Mouse (Mus musculus) left cerebral cortex, postnatal 10 days (tissue): ENCODE measurements around the gene Iars. TPM values are rescaled to one million over a fixed set of nuclear protein-coding genes. Genes with fewer than 3 reads are reported as not detected.
"Not testable (repeated sequence)": the region's sequence is repeated elsewhere in the genome, so short reads cannot be mapped to it uniquely, and the experiment has no call there.

ENCODE experiments used
- DNase-seq, 2 experiments: peaks; one replicate each; pipeline ENCODE4 v3.0.0; 2021 to 2022; ENCODE audit warnings: low spot score in 2 of 2, mixed read lengths in 1 of 2; ENCODE audit errors: extremely low spot score in 1 of 2
- intact Hi-C: fragments of 180-260 bp; cut with DNase I; formaldehyde crosslinking; loops from one replicate; pipeline ENCODE4 v1.15.1; 2025
- total RNA-seq, 2 experiments: library from RNA; stranded (reverse); gene quantifications; 2 replicates each; pipeline ENCODE4 v1.2.3; 2021

Gene Iars
- total RNA-seq, 2 experiments from 2014 or later, result 69.2 to 70.4 TPM

DNA sequence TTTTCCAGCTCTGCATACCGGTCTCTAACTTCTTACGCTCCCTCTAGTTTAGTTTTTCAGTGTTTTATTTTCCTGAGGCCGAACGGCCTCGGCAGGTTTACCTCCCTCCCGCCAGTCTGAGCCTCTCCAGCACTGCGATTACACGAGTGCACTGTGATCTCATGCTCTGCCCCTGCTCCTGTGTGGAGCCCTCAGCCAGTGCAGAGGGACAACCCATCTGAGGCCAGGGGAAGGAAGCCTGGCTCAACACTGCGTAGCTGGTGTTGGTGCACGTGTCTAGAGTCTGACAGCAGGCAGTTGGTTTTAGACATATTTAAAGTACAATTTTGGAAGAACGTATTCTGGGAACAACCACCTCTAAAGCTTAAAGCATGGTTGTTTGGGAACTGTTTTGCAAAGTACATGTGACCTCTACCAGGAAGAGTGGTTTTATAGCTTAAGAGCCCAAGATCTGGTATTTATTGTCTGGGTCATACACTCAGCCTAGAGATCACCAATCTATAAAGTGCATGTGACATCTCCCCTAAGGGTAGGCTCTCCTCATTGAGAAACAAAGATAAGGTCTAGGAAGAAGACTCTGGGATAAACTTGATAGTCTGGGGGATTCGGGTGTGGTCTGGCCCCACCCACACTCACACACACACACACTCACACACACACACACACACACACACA lies 30.3 kb downstream of the Iars start:
- intact Hi-C loops, result no loop called here
- no peak for DNase-seq

DNA sequence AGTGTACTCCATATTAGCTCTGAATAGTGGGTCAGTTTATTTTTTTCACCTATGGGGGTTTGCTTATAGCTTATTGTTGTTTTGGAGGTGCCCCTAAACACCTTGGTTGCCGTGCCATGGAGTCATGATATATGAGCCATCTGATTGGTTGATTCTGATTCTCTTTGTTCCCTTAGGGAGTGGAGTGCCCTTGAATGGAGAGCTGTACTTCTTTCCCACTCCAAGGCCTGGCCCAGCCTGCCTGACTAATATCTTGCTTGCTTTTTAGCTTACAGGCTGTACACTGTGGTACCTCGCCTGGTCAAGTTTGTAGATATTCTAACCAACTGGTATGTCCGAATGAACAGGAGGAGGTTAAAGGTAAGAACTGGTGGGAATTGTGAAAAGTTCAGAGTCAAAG lies 37.4 kb downstream of the Iars start:
- DNase-seq, result no peak
- intact Hi-C loops, result no loop called here

DNA sequence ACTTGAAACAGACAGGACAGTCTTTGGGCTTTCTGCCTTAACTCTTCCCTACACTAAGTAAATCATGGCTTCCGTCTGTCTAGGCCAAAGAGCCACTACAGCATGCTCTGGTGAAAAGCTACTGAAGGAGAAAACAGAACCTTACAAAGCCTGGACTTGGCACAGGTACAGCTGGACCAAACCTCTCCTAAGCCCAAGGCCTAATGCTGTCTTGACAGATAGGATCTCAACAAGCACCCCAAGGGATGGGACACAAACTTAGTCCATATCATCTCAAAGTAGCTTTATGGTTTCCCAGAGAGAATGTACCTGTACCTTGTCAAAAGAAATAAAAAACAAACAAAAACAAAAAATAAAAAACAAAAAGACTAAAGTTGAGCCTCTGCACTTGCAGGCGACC lies 54.5 kb downstream of the Iars start:
- no peak for DNase-seq
- intact Hi-C loops, result no loop called here

DNA sequence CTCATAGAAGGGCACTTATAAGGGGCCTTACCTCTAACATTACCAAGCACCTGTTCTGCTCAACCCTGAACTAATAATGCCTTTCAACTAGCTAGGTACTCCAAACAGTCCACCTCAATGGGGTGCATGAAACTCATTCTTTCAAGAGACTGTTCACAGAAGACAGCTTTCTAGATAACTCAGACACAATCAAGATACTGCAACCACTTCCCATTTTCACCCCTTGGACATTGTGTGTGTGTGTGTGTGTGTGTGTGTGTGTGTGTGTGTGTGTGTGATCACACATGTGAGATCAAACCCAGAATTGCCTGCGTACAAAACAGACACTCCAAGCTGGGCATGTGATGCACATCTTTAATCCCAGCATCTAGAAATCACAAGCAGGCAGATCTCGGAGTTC lies 56.1 kb downstream of the Iars start:
- no peak for DNase-seq
- intact Hi-C loops, result no loop called here

DNA sequence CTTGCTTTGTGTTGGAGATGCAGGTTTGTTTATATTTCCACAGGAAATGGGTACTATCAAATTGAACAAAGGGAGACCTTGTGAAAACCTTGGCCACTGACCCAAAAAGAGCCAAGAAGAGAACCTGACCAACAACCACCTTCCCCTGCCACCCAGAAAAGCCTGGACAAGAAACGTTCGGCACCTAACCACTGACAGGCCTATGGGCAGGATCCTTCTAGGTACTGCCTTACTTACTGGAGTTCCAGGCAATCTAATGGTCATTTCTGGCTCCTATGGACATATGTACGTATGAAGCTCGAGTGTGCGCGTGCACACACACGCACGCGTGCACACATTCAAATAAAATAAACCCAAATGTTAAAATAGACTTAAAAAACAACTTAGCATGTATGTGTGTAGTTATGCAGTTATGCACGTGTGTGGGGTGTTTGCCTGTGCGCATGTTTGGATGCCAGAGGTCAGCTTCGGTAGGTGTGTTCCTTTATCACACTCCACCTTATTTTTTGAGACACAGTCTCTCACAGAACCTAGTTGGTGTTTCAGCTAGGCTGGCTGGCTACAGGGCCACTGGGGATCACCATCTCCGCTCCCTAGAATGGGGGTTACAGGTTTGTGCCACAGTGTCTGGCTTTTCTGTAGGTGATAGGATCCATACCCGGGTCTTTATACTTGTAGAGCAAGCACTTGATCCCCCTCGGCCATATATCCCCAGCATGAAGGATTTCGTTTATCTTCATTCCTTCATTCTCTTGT lies 59.6 kb downstream of the Iars start:
- no peak for DNase-seq
- intact Hi-C loops, result no loop called here

DNA sequence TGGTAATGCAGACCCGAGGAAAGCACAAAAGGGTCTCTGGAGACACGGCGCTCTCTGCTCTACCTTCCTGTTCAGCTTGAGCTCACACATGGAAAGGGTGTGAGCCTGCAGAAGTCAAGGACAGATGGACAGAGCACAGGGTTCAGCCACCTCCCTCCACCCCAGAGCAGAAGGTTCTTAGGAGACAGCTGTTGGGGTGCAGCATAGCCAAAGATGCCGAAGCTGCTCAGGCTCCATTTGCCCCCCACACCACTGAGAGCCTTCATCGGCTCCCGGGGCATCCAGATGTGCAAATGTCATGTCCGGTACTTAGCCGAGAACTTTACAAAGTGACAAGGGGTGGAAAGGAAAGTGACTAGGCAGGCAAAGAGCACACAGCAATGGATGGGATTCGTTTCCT lies 74.7 kb downstream of the Iars start:
- intact Hi-C loops, result no loop called here
- DNase-seq, result no peak

DNA sequence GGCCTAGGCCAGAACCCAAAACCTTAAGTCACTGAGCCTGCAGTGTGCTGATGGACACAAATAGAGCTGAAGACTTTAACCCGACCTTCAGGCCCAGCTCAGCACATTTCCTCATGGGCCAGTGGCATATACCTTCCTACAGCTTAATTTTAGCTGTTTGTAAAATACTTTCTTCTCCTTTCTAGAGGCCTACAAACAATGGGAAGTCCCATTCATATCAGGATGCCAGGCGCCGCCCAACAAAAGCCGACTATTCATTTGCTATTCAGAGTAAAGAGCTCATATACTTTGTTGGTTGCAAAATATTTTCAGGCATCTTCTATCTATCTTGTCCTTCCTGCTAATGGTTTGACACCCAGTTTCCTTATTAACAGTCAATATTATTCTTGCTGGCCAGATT lies 76.1 kb downstream of the Iars start:
- intact Hi-C loops, result no loop called here
- no peak for DNase-seq

DNA sequence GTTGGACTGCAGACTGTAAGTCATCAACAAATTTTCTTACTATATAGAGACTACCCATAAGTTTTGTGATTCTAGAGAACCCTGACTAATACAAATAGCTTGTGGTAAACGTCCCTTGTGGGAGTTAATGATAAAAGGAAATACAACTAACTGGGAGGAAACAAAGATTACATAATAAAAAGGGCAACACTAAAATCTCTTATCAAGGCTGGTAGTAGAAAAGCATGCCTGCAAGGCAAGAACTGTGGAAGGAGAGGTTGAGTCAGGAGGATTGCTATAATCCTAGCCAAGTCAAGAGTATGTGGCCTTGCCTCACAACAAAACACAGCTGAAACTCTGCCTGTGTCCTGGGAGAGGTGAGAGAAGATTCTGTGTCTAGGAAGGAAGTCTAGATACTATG lies 78.8 kb downstream of the Iars start:
- intact Hi-C loops, result no loop called here
- no peak for DNase-seq

DNA sequence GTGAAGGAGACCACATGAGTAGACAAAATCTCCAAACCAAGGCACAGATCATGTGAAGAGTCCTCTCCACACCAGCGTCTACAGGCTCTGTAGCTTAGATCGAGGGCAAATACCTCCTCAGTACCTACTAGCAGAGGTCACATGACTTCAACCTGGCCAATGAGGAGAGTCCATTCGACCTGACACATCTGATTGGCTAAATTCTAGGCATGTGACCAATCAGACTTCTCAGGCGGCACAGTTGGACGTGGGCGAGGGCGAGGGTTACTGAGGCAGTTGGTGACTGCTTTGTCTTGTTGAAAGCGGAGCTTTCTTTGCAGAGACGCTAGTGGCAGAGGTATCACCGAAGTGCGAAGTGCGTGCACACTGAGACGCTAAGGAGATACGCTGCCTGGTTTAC lies 80.3 kb downstream of the Iars start:
- no peak for DNase-seq

DNA sequence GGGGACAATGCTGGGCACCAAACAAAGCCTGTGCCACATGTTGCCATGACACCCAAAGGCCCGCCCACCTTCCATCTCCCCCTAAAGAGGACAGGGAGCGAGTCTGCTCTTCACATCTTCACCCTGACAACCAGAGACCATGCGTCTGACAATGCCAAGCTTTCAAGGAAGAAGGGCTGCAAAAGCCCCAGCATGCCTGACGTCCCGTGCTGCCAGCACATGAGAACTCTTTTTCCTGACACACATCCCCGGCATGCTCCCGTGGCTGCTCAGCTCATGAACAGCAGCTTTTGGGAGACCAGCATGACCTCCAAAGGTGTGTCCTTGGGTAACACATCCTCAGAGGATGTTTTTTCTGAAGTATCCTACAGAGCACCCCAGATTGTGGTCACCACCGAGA lies 83.4 kb downstream of the Iars start:
- DNase-seq, result no peak
- intact Hi-C loops, result no loop called here

More for the DNA sequence above, 80.3 kb downstream of the Iars start:
- intact Hi-C loops, result no loop called here

DNA sequence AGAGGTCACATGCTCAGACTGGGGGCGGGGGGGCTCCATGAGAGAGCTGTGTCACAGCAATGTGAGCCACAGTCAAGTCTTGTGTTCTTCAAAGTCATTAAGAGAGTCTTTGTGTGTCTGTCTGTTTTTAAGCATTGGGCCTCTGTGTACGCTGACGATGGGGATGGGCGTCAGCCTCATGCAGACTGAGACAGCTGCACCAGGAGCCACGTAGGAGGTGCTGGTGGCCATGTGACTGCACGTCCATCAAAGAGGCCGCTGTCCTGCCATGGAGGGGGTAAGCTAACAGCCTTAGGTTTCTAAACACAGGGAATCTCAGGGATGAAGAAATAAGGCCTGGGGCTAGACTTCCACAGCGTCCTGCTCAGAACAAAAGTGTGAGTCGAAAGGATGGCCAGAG lies 84.4 kb downstream of the Iars start:
- intact Hi-C loops, result no loop called here
- DNase-seq, result no peak

DNA sequence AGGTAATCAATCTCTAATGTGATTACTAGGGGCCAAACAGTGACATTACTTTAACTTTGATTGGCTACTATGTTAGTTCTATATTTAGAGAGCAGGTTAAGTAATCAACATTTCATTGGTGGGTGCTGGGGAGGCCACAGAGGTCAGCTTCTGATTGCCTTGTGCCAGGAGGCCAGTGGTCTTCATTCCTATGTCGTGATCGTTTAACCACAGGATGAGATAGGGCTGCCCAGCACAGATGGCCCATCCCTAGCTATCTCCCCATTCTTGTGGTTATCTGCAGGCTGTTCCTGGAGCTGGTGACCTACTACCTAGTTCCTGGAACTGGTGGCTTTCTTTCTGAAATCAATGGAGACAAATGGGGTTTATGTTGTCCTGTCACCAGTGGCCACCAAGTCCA lies 86.1 kb downstream of the Iars start:
- DNase-seq, result no peak
- intact Hi-C loops, result no loop called here

DNA sequence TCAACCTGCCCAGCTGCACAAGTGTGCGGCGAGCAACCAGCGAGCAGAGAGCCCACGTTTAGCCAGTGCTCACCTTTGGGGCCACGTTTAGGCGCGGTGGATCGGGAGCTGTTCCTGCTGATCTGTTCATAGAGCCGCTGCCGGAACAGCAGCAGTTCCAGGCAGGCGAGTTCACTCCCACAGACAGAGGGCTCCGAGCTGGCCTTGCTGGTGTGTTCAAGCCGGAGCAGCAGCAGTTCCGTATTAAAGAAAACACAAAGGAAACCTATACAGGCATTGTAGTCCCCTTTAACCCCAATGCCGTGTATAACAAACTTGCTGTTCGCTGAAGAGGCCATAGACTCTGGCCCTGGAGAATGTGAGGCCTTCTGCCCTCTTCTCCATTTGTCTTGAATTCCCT lies 87.2 kb downstream of the Iars start:
- no peak for DNase-seq
- intact Hi-C loops, result no loop called here

DNA sequence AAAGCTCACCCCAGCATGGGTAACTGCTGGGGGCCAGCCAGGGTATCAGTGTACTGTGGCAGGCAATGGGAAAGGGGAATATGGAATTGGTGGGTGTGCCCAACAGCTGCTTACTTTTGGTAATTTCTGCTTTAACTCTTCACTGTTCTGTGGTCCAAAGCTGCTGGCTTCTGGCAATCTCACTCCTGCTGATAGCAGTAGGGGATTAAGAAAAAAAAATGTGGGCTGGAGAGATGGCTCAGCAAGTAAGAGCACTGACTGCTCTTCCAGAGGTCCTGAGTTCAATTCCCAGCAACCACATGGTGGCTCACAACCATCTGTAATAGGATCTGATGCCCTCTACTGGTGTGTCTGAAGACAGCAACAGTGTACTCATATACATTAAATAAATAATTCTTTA lies 89.6 kb downstream of the Iars start:
- intact Hi-C loops, DNase-seq: not testable (repeated sequence)

Other genes starting within 250 kb of the Iars start
- gene Tes3-ps, start 188.8 kb upstream of the Iars start, total RNA-seq, result 1 to 10 TPM; 1.4 to 1.6 TPM
- 1 to 10 TPM; 1.3 to 1.9 TPM for gene Ecm2, start 177.3 kb upstream of the Iars start, total RNA-seq
- 1 to 10 TPM; 1.2 to 1.4 TPM for gene Aspn, start 137.7 kb upstream of the Iars start, total RNA-seq
- gene Omd, start 99.6 kb upstream of the Iars start, total RNA-seq, result 1 to 10 TPM; 1.2 to 1.4 TPM
- 1 to 10 TPM; 6.7 to 7.5 TPM for gene Ogn, start 74.1 kb upstream of the Iars start, total RNA-seq
- 1 to 10 TPM; 1.5 to 1.6 TPM for gene Cenpp, start 29.3 kb upstream of the Iars start, total RNA-seq
- 10 to 100 TPM; 19.8 to 24.7 TPM for gene Nol8, start 29.0 kb upstream of the Iars start, total RNA-seq
- gene Gm30302, start 116.9 kb downstream of the Iars start, total RNA-seq, result not detected